Mouse (Mus musculus) megakaryocyte, embryonic 14.5 days (primary cell): ENCODE measurements around the gene Fam199x.

Experiments
- FLI1 ChIP-seq: IDR thresholded peaks from 2 replicates; pipeline ENCODE4 v1.6.1; 2012; ENCODE audit warnings: low read length, inconsistent platforms, mixed read lengths
- GATA1 ChIP-seq: IDR thresholded peaks from 3 replicates; pipeline ENCODE4 v1.6.1; 2012; ENCODE audit warnings: mixed read lengths, low read length, inconsistent platforms, borderline replicate concordance

- TF ChIP-seq GATA1 (no peak), FLI1 (no peak)
Measured at GRCm38 (mm10) chrX:137017668-137018067, 31.7 kb upstream of the Fam199x start.
